Mouse (Mus musculus): Measurements from ENCODE around the gene Dysf. TPM values are rescaled to one million over a fixed set of nuclear protein-coding genes. Genes with fewer than 3 reads are reported as not detected.

Gene Dysf
- total RNA-seq, 2 experiments from 2014 or later = 111 to 117 TPM

- no peak for DNase-seq
These were observed 41.8 kb downstream of the Dysf start for GRCm38 (mm10) chr6:84050238-84050637.

GRCm38 (mm10) chr6:84051032-84051431 is 42.6 kb downstream of the Dysf start:
- DNase-seq = no peak

GRCm38 (mm10) chr6:84053874-84054530 is 45.6 kb downstream of the Dysf start:
- DNase-seq = no peak

- DNase-seq = no peak
These were observed 47.2 kb downstream of the Dysf start for GRCm38 (mm10) chr6:84055619-84056018.

- no peak for DNase-seq
These were observed 48.8 kb downstream of the Dysf start for GRCm38 (mm10) chr6:84057216-84057615.

GRCm38 (mm10) chr6:84058671-84059141 is 50.3 kb downstream of the Dysf start:
- DNase-seq = peak; percentile 37

- DNase-seq = no peak
These were observed 51.5 kb downstream of the Dysf start for GRCm38 (mm10) chr6:84059771-84060414.

- DNase-seq = peak; percentile 73
These were observed 52.9 kb downstream of the Dysf start for GRCm38 (mm10) chr6:84061328-84061727.

GRCm38 (mm10) chr6:84062541-84062940 is 54.2 kb downstream of the Dysf start:
- no peak for DNase-seq

- DNase-seq = no peak
These were observed 59.8 kb downstream of the Dysf start for GRCm38 (mm10) chr6:84068236-84068635.

- no peak for DNase-seq
These were observed 61.9 kb downstream of the Dysf start for GRCm38 (mm10) chr6:84070251-84070650.

GRCm38 (mm10) chr6:84072574-84072973 is 64.2 kb downstream of the Dysf start:
- peak; percentile 32 for DNase-seq

GRCm38 (mm10) chr6:84078172-84078571 is 69.8 kb downstream of the Dysf start:
- DNase-seq = no peak

GRCm38 (mm10) chr6:84080631-84081030 is 72.2 kb downstream of the Dysf start:
- DNase-seq = no peak

GRCm38 (mm10) chr6:84084757-84085156 is 76.4 kb downstream of the Dysf start:
- DNase-seq = no peak

- no peak for DNase-seq
These were observed 85.1 kb downstream of the Dysf start for GRCm38 (mm10) chr6:84093473-84093872.

GRCm38 (mm10) chr6:84094536-84094935 is 86.1 kb downstream of the Dysf start:
- DNase-seq = no peak

GRCm38 (mm10) chr6:84094998-84095397 is 86.6 kb downstream of the Dysf start:
- peak; percentile 85 for DNase-seq

GRCm38 (mm10) chr6:84095882-84096281 is 87.5 kb downstream of the Dysf start:
- DNase-seq = no peak

- no peak for DNase-seq
These were observed 93.6 kb downstream of the Dysf start for GRCm38 (mm10) chr6:84102002-84102401.

GRCm38 (mm10) chr6:84105148-84106022 is 97.0 kb downstream of the Dysf start:
- peak; percentile 48 for DNase-seq

GRCm38 (mm10) chr6:84106082-84106481 is 97.7 kb downstream of the Dysf start:
- no peak for DNase-seq

GRCm38 (mm10) chr6:84110377-84110776 is 102.0 kb downstream of the Dysf start:
- DNase-seq = no peak

Measured in gastrocnemius, postnatal 10 days (tissue).